Mouse (Mus musculus) heart, embryonic 14.5 days (tissue): ENCODE measurements around the gene Cpa3. TPM values are rescaled to one million over a fixed set of nuclear protein-coding genes. Genes with fewer than 3 reads are reported as not detected.

Experiments used
- ATAC-seq: fragments of 200-750 bp; cut with Nextera tagmentation; 2 replicates; pipeline ENCODE4 v1.8.0; 2017; ENCODE audit warnings: low read depth, moderate TSS enrichment; ENCODE audit not compliant: insufficient number of reproducible peaks, insufficient read depth, low FRiP score
- H3K27ac ChIP-seq, 2 experiments: fragments of 200-500 bp in 1 of 2; fragments of 300-500 bp in 1 of 2; sonication (generic) in 1 of 2; replicated peaks in 1 of 2; 2 replicates each; pipeline ENCODE4 v1.5.1; 2012 to 2014; ENCODE audit warnings: low read depth in 2 of 2, low read length in 2 of 2, control low read depth in 1 of 2, mild to moderate bottlenecking in 1 of 2, mixed read lengths in 1 of 2; ENCODE audit not compliant: control insufficient read depth in 1 of 2, insufficient read depth in 1 of 2
- H3K27me3 ChIP-seq: fragments of 300-500 bp; sonication (generic); 2 replicates; pipeline ENCODE4 v1.6.1; 2014; ENCODE audit warnings: mild to moderate bottlenecking, low read length, control low read depth; ENCODE audit not compliant: control insufficient read depth, insufficient read depth
- H3K36me3 ChIP-seq: fragments of 300-500 bp; sonication (generic); 2 replicates; pipeline ENCODE4 v1.6.1; 2014; ENCODE audit warnings: mild to moderate bottlenecking, control low read depth, low read length, mixed read lengths; ENCODE audit not compliant: control insufficient read depth, insufficient read depth
- H3K4me1 ChIP-seq, 2 experiments: fragments of 200-500 bp in 1 of 2; fragments of 300-500 bp in 1 of 2; sonication (generic) in 1 of 2; 2 replicates each; pipeline ENCODE4 v1.6.1; 2012 to 2014; ENCODE audit warnings: low read length in 2 of 2, control low read depth in 1 of 2, mixed read lengths in 1 of 2; ENCODE audit not compliant: control insufficient read depth in 2 of 2, insufficient read depth in 2 of 2
- H3K4me2 ChIP-seq: fragments of 300-500 bp; sonication (generic); 2 replicates; pipeline ENCODE4 v1.6.1; 2014; ENCODE audit warnings: mild to moderate bottlenecking, low read length
- H3K4me3 ChIP-seq, 2 experiments: fragments of 200-500 bp in 1 of 2; fragments of 300-500 bp in 1 of 2; sonication (generic) in 1 of 2; 2 replicates each; pipeline ENCODE4 v1.5.1; 2012 to 2014; ENCODE audit warnings: low read length in 2 of 2, mild to moderate bottlenecking in 2 of 2, control low read depth in 1 of 2, low read depth in 1 of 2, moderate library complexity in 1 of 2; ENCODE audit not compliant: control insufficient read depth in 1 of 2, insufficient read depth in 1 of 2
- H3K9ac ChIP-seq: fragments of 300-500 bp; sonication (generic); 2 replicates; pipeline ENCODE4 v1.6.1; 2014; ENCODE audit warnings: mild to moderate bottlenecking, low read length
- H3K9me3 ChIP-seq: fragments of 300-500 bp; sonication (generic); 2 replicates; pipeline ENCODE4 v1.6.1; 2016; ENCODE audit warnings: low read length, control low read depth; ENCODE audit not compliant: control insufficient read depth
- WGBS: fragments of 180-500 bp; shearing (Covaris S2); extraction: QIAGEN DNeasy Blood & Tissue Kit; methylation state at CpG from one replicate; pipeline ENCODE4 v1.1.7; 2014; 5-methylcytosine and 5-hydroxymethylcytosine counted together
- polyA plus RNA-seq: library from polyadenylated mRNA; unstranded; fragments of >200 nt; fragmentation: Nextera tagmentation; extraction: Ambion mirVana; gene quantifications from 2 replicates; pipeline ENCODE4 v1.2.1, GENCODE M21; 2014

Cpa3 gene
- polyA plus RNA-seq = 4.4 and 5.8 TPM in 2 replicates

DNA sequence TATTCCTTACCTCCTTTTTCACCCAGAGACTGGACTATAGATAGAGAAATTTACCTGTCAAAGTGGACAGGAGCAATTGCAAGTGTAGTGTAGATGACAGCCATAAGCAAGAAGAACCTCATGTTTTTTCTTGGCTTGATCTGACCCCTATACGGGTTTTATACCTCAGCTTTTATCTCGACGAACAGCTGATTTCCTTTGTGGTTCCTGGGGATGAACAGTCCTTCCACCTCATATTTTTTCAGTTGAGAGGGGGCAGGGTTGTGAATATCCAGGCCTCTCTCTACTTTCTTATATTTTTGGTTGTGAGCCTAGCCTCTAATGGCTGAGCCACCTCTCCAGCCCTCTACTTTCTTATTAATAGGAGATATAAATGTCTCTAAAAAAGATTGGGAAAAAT, at the start of gene Cpa3:
TSS of gene Cpa3 (minus strand) at position 132 of the 400 bp plus-strand sequence.
- Histone ChIP-seq H3K27me3 (no peaks in the 10 kb centered on the region), H3K4me2 (no peak within 1 kb of the TSS), H3K4me1 (no peaks in the 10 kb centered on the region), H3K27ac (no peak within 1 kb of the TSS), H3K9ac (no peak within 1 kb of the TSS), H3K4me3 (no peak within 1 kb of the TSS), H3K9me3 (no peaks in the 10 kb centered on the region), H3K36me3 (no peaks in the 10 kb centered on the region)
- no peak for ATAC-seq
- WGBS = 58% methylated on average over 3 of the region's 3 CpGs

- no peak overlapping the region for H3K4me2 ChIP-seq
- no peaks in the 10 kb centered on the region for H3K27me3 ChIP-seq
- H3K36me3 ChIP-seq = no peaks in the 10 kb centered on the region
- no peak overlapping the region for H3K9ac ChIP-seq
- no peak overlapping the region for H3K27ac ChIP-seq
- no peaks in the 10 kb centered on the region for H3K9me3 ChIP-seq
- no peak for ATAC-seq
- H3K4me1 ChIP-seq = no peaks in the 10 kb centered on the region
- no peak overlapping the region for H3K4me3 ChIP-seq
Measured at GRCm38 (mm10) chr3:20291370-20291769, 49.4 kb upstream of the Cpa3 start.

DNA sequence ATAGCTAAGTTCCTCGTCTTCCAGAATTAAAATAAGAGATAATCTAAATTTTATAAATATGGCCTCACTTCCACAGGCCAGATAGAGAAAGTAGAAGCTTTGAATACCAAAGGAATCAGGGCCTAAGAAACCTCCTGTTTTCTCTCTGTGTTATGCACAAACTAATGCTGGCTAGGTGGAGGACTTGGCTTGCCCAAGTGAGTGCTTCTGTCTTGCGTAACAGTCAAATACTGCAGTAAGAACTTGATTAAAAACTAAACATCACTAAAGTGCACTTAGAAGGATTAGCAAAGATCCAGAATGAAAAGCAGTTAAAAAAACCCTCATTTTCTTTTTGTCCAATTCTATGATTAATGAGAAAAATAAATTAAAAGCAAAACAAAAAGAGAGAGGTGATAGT, 46.8 kb upstream of the Cpa3 start:
- Histone ChIP-seq H3K9me3 (no peaks in the 10 kb centered on the region), H3K4me3 (no peak overlapping the region), H3K27ac (no peak overlapping the region), H3K9ac (no peak overlapping the region), H3K4me2 (no peak overlapping the region), H3K27me3 (no peaks in the 10 kb centered on the region), H3K4me1 (no peaks in the 10 kb centered on the region), H3K36me3 (no peaks in the 10 kb centered on the region)
- ATAC-seq = no peak
- 82% methylated on average over 2 of the region's 2 CpGs for WGBS

DNA sequence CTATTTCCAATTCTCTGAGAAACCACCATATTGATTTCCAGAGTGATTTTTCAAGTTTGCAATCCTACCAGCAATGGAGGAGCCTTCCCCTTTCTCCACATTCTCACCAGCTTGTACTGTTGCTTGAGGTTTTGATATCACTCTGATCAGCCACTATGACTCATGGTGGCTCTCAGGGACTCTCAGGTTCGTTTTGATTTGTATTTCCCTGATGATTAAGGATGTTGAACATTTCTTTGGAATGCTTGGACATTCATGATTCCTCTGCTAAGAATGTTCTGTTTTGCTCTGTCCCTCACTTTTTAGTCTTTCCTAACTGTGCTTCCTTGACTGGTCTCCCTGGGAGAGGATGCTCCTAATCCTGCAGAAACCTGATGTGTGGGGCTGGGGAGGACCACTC, 39.8 kb upstream of the Cpa3 start:
- Histone ChIP-seq H3K36me3 (no peaks in the 10 kb centered on the region), H3K9me3 (no peaks in the 10 kb centered on the region), H3K9ac (no peak overlapping the region), H3K4me3 (no peak overlapping the region), H3K4me1 (no peaks in the 10 kb centered on the region), H3K27me3 (no peaks in the 10 kb centered on the region), H3K4me2 (no peak overlapping the region), H3K27ac (no peak overlapping the region)
- WGBS = 57% methylated on average over 1 of the region's 1 CpGs
- no peak for ATAC-seq

DNA sequence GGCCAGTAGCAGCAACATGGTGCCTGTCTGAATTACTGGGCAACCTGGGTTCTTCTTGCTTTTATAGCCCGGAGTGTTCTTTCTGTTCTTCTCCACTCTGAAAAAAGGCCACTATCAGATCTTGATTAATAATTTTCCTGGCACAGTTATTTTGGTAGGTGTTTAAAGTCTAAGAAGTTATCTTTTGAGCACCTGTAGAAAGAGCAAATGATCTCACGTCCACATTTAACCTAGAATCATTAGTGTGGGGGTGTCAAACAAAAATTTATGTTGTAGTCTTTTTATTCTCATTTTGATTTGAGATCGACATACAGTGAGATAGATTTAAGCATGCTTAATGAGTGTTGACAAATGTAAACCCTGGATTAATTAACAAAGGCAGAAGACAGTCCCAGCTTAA, 33.7 kb upstream of the Cpa3 start, which contains the start of gene Cpb1:
TSS of gene Cpb1 (minus strand) at position 101 of the 400 bp plus-strand sequence.
- no peak for ATAC-seq
- Histone ChIP-seq H3K9me3 (no peaks in the 10 kb centered on the region), H3K27ac (no peak within 1 kb of the TSS), H3K9ac (no peak within 1 kb of the TSS), H3K4me3 (no peak within 1 kb of the TSS), H3K4me1 (no peaks in the 10 kb centered on the region), H3K4me2 (no peak within 1 kb of the TSS), H3K27me3 (no peaks in the 10 kb centered on the region), H3K36me3 (no peaks in the 10 kb centered on the region)
- 77% methylated on average over 3 of the region's 3 CpGs for WGBS

DNA sequence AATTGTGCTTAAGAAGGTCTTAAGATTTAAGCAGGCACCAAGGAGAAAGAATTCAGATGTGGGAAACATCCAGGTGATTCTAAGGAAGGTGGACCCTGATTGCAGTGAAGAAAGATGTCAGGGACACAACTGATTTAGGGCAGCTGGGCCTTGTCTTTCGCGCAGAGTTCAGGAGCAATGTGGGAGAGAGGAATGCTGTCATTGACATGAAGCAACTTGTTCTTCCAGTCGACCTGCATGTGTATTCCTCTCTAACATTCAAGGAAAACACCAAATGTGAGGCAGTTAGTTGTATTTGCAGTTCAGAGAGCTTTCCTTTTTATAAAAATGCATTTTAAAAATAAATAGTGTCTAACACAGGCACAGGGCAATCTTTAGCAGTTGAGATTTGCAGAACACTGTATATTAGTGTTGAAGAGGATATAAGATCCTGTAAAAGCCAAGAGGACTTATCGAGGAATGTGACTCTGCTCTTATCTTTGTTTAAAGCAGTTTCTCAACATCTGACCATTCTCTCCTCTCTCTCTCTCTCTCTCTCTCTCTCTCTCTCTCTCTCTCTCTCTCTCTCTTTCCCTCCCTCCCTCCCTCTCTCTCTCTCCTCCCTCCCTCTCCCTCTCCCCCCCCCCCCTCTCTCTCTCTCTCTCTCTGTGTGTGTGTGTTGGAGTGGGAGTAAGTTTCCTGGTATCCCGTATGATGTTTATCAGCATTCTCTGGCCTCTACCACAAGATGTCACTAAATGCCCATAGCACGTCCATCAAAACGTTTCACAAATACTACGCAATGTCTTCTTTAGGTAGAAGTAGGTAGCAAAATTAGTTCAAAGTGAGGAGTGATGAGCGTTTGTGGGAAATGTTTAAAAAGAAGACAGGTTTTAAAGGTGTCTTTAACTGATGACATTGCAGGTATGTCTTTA, 12.8 kb upstream of the Cpa3 start:
- WGBS = 24% methylated on average over 9 of the region's 9 CpGs
- no peak overlapping the region for H3K27ac ChIP-seq
- H3K4me1 ChIP-seq = peaks cover 0 to 7% of the 10 kb centered on the region in 2 experiments; a peak in 2 of 4 replicates
- H3K9me3 ChIP-seq = no peaks in the 10 kb centered on the region
- H3K4me2 ChIP-seq = no peak overlapping the region
- H3K9ac ChIP-seq = no peak overlapping the region
- no peaks in the 10 kb centered on the region for H3K27me3 ChIP-seq
- no peak for ATAC-seq
- no peaks in the 10 kb centered on the region for H3K36me3 ChIP-seq
- no peak overlapping the region for H3K4me3 ChIP-seq

DNA sequence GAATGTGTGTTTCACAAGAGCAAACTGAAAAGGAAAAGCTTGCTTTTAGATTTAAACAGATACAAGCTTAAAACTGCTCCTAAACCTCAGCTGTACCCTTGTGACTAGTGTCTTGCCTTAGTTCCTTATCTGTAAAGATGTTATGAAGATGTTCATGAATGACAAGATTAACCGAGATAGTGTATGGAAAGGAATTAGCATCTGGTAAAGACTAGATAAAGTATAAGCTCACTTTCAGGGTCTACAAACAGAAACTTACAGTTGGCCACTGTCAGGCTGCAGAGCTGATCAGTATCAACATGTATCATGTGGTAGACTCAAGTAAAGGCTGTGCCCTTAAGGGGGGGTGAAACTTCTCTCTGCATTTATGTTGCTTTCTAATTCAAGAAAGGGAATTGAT, 1.9 kb upstream of the Cpa3 start:
- Histone ChIP-seq H3K9ac (no peak overlapping the region), H3K36me3 (no peaks in the 10 kb centered on the region), H3K27me3 (no peaks in the 10 kb centered on the region), H3K4me1 (no peaks in the 10 kb centered on the region), H3K9me3 (no peaks in the 10 kb centered on the region), H3K4me2 (no peak overlapping the region), H3K4me3 (no peak overlapping the region), H3K27ac (no peak overlapping the region)
- no peak for ATAC-seq
- WGBS = 61% methylated on average over 1 of the region's 1 CpGs

- Histone ChIP-seq H3K27ac (no peak overlapping the region), H3K9ac (no peak overlapping the region), H3K4me3 (no peak overlapping the region), H3K4me2 (no peak overlapping the region), H3K4me1 (no peaks in the 10 kb centered on the region), H3K36me3 (no peaks in the 10 kb centered on the region), H3K27me3 (no peaks in the 10 kb centered on the region), H3K9me3 (no peaks in the 10 kb centered on the region)
- no peak for ATAC-seq
- 89% methylated on average over 3 of the region's 3 CpGs for whole genome bisulfite sequencing
Measured at GRCm38 (mm10) chr3:20239741-20240140, 2.2 kb downstream of the Cpa3 start.
